Mouse (Mus musculus) gastrocnemius, postnatal 25 days (tissue): ENCODE results near the gene Mn1. TPM values are rescaled to one million over a fixed set of nuclear protein-coding genes. Genes with fewer than 3 reads are reported as not detected.

Source experiments
- DNase-seq: peaks from one replicate; pipeline ENCODE4 v3.0.0; 2022
- total RNA-seq, 2 experiments: library from RNA; stranded (reverse); gene quantifications; 1 replicate in 1 of 2; 2 replicates in 1 of 2; pipeline ENCODE4 v1.2.3; 2021

The Mn1 gene
- total RNA-seq, 2 experiments from 2014 or later = 49.1 to 75.2 TPM

DNA sequence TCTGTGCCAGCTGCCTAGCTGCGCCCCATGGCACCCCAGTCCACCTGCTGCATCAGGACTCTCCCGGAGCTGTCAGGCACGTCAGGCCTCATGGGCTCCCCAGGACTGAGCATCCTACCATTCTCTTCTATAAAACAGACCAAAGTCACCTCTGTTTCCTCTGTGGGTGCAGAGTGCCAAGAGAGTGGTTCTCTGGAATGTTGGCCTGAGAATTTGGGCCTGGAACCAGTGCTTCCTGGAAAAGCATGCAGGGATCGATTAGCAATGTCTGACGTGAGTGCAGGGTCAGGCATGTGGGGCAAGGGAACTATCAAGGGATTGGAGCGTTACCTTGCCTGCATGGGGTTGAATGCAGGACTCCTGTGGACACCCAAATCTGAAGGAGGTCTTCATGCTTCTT, 59.0 kb downstream of the Mn1 start:
- no peak for DNase-seq

DNA sequence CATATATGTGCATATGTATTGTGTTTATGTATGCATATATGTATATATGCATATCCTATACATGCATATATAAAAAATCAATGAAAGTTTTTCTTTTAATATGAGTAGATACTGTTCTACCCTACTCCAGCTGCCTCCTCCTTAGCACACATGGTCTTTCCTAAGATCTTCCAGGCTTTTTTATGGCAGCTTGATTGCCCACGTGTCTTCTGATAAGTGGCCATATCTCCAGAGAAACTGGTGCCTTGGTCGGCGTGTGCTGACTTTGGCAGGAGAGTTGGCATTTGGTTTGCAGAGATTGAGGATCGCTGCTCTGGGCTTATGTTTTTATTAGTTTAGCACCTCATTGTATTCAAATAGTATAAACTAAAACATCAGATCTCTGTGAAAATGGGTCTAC, 68.7 kb downstream of the Mn1 start:
- DNase-seq = no peak

DNA sequence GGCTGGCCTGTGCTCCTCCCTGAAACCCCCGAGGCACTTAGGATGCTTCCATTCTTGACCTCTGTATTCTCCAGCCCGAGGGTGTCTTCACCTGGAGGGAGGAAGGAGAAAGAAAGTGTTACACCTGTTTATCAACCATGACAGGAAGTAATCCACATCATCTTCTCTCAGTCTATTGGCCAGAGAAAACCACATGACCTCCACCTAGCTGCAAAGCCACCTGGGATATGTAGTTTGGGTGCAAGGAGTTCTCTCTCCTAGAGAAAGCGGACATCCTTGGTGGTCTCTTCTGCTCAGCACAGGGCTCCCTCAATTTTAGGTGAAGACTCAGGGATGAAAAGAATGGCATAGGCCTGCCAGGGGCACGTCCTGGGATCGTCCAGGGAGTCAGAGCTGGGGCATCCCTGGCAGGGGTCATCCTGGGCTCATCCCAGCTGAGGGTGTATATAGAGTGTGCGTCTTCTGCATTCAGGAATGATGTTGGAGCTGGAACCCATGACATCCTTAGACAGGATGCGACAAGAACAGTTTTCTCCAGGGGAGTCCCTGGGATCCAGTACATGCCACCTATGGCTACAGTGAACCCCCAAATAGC, 72.0 kb downstream of the Mn1 start:
- DNase-seq = no peak

- peak; percentile 35 for DNase-seq
Measured at GRCm38 (mm10) chr5:111490599-111490998, 73.4 kb downstream of the Mn1 start.

GRCm38 (mm10) chr5:111491485-111491884, 74.3 kb downstream of the Mn1 start:
- no peak for DNase-seq

GRCm38 (mm10) chr5:111500036-111500435, 82.9 kb downstream of the Mn1 start:
- DNase-seq = no peak

DNA sequence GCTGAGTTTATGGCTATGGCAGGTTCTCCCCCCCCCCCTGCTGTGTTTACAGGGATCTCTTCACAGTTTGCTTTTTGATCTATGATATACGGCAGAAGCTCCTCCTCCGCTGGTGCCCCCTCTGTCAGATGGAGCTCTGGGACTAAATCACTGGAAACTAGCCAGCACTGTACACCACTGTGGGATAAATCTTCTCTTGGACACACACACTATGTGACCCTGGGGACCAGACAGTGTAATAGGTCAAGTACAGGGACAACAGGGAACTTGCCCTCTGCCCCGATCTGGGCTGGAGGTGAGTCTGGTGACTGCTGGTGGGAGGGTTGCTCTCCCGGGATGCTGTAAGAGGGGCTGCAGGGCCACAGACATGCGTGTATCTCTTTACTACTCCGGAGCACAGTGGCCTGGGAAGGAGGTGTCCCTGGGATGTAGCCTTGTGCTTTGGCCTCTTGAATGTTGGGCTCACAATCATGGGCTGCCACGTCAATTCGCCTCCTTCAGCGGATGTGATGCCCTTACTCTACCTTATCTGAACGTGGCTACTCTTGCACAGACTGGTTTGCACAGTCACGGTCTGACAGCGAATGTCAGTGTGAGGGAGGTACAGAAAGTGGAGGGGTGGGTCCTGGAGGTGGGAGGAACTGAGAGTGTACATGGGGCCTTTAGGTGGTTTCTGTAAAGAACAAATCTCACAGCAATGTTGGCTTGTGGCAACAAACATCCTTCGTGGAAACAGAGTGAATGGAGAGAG, 84.7 kb downstream of the Mn1 start:
- no peak for DNase-seq

DNA sequence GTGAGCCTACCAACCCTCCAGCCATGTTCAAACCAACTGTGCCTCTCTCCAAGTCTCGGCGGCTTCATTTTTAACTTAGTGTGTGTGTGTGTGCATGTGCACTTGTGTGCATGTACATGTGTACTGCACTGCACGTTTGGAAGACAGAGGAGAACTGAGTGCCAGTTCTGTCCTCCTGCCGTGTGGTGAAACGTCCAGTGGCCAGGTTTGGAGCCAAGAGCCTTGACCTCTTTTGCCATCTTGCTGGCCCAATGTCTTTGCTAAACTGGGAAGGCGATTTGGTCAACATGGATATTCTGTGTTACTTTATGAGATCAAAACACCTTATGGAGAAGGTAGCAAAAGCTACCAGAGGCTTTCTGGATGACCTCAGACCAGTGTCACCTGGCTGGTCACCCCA, 88.1 kb downstream of the Mn1 start:
- DNase-seq = no peak

GRCm38 (mm10) chr5:111505824-111506223, 88.7 kb downstream of the Mn1 start:
- no peak for DNase-seq

DNA sequence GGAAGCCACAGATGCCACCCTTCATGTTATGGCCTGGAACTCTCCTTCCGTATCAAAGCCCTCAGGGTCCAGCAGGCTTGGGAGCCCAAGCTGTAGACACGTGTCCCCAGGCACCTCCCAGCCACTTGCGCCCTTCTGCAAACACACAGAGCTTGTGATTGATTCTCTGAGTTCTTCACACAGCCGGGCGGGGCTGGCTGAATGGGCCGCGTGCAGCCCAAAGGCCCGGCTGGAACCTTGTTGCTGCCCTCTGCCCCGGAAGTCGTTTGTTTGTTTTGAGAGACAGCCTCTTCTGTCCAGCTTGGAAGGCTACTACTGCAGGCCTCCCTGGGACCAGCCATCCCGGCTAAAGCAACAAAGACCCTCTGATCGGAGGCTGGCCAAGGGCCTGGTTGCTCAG, 89.2 kb downstream of the Mn1 start:
- no peak for DNase-seq

Other genes with a start within 250 kb of the Mn1 start
- gene Pitpnb, start 86.6 kb upstream of the Mn1 start, total RNA-seq = 10 to 100 TPM; 20.3 to 21.1 TPM